Mouse (Mus musculus): ENCODE measurements around the gene Dgkg. TPM values are rescaled to one million over a fixed set of nuclear protein-coding genes. Genes with fewer than 3 reads are reported as not detected.

The Dgkg gene
- under 1 TPM; 0.14 to 0.94 (median 0.25) TPM for polyA plus RNA-seq (2017; shearing (Covaris generic))

DNA sequence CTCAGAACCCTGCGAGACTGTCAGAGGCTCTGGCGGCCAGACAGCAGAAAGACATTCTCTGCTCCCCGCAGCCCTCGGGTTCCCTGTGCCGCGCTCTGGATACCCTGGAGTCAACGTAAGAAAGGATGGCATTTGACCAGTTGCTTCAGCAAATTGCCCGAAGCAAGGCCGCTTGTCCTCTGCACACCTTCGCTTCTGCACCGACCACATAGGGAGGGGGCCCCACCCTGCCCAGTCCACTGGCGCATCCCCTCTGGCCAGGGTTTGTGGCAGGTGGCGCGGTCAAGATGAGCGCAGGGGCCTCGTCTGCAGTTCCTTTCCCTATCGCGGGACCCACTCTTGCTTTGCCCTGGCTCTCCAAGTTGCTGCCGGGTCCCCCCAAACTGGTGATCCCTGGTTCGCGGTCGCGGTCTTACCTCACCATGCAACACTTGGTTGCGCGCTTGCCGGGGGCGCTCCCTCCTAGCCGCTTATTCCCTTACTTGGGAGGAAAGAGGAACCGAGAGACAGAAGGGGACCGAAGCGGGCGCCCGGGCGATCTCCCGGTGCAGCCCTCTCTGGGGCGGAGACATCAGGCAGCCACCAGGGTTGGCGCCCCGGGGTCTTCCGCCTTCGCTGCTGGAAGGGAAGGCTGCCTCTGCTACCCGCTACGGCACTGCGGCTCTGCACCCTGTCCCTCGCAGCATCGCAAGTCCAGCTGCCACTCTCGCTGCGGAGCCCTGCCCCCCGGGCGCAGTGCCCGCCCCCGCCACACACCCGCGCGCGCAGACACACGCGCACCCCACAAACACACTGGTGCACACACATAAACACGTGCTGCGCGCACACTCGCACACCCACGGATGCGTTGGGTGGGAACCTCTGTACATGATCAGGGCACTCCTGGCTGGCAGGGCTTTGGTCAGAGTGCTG lies at the start of gene Dgkg:
Gene Dgkg (minus strand): TSS at position 689 of the 912 bp plus-strand sequence.
- no peak for ATAC-seq

DNA sequence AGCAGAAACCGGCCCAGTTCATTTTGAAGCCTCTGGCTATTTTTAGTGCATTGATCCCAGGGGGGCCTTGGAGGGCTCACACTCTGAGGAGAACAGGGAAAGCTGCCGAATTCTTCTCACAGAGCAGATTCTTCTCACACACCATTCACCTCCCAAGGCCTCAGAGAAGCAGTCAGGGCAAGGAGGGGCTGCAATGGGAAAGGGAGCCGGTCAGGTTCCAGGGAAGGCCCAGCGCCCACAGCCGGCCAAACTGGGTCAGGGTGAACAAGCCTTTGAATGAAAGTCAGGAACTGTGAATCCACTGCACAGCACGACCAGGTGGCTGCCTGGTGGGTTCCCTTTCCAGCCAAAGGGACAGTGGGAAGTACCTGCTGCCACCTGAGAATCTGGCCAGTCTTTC lies 47.9 kb upstream of the Dgkg start:
- ATAC-seq = no peak

DNA sequence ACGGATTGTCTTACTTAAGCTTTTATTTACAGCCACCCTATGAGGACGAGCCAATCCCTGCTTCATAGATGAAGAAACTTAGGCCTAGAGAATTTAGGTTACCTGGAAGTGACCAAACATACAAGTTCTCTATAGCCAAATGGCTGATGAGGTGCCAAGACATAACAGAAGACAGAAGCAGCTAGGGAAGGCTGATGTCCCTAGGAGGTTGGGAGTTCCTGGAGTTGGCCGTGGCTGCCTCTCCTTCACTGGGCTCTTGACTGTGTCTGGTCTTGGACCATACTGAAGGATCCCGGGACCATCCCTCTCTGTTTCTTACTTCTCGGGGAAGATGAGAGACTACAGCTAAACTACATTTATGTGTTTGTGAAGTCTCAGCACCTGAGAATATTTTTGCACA lies 47.1 kb upstream of the Dgkg start:
- ATAC-seq = no peak

DNA sequence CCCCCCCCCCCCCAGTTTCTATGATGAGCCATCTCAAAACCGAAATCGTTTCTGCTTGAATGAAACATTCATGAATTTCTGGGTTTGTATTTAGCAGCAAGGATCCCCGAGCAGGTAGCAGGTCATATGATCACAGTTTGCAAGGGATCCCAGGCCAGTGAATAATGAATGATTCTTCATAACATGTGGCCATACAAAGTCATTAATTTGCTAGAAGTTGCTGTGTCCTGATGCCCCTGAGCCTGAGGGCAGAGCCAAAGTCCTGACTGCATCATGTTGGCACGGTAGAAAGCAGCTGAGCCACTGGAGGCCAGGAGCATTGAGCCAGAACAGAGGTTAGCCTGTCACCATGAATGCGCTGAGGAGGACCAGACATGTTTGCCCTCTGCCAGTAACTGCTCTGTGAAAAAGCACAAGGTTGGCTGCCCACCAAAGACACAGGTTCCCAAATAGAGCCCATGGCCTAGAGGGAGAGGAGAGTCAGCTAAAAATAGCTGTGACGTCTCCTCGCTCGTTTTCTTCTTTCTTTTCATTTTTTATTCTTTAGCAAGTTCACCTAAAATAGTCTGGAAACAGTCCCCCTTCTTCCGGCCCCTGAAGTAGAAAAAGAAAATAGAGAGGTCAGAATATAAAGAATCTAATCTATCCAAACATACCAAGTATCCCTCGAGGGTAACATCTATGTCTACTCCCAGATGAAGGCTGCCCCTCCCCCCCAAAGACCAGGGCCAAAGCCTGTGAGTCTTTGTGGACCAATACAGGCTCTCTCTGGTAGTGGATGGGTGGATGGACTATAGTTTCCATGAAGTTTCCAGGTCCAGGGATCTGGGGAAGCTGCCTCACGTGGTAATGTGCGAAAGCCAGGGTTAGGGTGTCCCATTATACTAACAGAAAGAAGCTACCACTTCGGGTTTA lies 42.1 kb upstream of the Dgkg start:
- no peak for ATAC-seq

DNA sequence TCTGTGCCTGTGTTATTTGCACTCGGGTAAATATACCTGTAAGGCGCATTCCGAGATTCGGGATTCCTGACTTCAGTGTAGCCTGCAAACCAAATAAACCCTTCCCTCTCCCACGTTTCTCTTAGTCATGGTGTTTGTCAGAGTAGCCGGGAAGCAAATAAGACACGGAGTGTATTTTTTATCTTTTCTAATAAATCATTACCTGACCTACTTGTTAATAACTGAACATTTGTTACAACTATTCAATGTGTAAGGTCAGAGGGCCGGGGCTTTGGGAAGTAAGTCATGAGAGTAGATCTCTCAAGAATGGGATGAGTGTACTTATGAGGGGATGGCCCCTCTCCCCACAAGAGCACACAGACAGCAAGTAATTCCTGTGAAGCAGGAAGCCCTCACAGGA lies 41.1 kb upstream of the Dgkg start:
- ATAC-seq = no peak

DNA sequence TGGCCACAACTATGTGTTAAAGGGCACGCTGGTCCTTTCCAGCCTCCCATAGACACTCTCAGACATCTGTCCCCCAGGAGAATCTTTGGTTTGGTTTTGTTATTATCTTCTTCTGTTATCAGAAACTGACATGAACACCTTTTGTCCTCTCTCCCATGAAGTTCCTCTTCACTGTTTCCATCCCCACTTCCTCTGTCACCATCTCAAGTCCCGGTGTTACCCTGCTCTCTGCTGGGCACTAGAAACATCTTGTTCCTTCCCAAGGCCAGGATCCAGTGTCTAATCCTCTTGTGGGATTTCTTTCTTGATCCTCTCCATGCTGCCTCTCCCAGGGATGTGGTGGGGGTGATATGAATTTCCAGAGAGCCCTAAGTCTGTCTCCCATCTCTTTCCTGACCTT lies 32.6 kb upstream of the Dgkg start:
- ATAC-seq = no peak

DNA sequence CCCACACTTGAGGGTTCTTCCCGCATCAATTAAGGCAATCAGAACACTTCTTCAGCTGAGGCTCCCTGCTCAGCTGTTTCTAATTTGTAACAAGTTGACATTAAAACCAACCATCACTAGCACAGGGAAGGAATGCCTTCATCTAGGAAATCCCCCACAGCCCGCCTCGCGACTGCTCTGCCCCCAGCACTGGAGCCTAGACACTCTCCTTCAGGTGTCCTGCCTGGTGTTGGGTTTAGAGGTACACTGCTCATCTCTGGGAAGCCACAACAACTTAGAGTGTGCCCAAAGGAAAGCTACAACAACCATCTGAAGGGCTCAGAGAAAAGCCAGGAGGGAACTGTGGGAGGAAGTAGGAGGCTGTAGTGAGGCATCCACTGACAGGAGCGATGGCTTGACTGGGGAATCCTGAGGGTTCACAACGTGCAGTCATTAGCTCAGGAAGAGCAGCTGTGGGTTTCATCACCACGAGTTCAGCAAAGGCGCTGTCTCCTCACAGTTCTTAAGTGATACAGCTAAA lies 30.8 kb upstream of the Dgkg start:
- ATAC-seq = no peak

DNA sequence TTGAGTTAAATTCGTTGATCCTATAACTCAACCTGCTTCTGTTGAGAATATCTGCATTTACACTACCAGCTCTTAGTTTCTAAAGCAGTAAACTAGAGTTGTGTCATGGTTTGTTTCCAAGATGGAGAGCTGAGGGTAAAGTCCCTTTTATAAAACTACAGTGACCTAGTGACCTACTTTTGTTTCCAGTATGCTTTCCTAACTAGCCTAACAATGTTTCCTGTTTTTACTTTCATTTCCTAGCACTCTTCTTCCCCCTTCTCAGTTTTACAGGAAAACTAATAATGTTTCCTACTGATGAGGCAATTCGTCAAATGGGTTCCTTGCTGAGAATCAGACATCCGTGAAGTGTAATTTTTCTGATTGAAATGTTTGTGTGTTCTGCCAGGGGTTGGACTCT lies 26.6 kb upstream of the Dgkg start:
- no peak for ATAC-seq

DNA sequence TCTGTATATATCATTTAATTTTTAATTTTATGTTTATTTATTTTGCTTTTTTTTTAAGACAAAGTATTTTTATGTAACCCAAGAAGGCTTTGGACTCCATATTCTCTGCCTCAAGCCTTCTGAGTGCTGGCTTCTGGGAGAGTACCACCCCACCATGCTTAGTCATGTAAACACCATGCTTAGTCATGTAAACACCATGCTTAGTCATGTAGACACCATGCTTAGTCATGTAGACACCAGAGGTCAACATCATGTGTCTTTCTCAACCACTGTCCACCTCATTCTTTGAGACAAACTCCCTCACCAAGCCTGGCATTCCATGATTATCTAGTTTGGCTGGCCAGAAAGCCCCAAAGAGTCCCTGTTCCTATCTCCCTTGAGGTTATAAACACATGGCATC lies 25.7 kb upstream of the Dgkg start:
- no peak for ATAC-seq

DNA sequence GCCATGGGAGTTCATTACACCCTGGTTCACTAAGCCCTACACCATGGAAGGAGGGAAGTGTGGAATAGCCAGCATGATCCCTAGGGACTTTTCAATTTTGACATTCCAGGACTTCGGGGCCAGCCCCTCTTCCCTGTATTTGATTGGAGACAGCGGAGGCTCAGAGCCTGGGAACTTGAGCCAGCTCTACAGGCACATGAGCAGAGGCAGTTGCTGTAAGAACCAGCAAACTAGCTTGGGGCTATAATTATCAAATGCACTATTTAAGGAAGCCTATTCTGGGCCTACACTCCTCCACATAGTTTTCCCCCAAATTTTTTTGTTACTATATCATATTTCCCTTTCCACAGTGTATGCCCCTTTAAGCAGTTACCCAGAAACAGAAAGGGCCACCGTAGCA lies 22.6 kb upstream of the Dgkg start:
- no peak for ATAC-seq

DNA sequence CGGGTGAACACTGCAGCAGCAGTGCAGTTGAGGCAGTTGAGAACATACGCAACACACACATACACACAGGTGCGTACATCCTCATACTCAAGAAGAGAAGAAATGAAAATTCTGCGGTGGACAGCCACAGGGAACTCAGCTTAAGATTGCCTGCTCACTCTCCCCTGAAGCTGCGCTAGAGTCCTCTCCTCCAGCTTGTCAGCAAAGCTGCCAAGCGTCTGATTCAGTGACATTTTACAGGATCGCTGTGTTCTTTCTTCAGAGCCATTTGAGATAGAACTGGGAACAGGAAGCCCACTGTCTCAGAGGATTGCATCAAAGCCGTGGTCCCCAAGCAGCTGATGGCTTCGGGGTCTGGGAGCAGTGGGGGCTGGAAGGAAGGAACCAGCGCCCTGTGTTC lies 17.6 kb upstream of the Dgkg start:
- no peak for ATAC-seq

DNA sequence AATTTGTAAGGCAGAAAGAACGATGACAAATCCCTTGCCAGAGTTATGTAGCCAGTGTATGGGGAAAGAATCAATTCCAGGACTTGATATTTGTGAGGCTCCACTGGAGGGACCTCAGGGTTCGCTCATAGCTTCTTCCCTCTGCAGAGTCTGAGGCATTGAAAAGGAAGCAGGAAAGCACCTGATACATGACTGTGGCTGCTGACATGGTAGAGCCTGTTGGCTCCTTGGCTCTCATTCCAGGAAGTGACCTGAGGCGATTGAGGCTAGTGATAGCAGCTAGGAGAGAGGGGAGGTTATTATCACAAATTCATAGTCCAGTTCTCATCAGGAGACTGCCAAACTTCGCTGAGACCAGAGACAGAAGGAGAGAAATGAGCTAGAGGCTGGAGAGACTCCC lies 17.1 kb upstream of the Dgkg start:
- ATAC-seq = no peak

DNA sequence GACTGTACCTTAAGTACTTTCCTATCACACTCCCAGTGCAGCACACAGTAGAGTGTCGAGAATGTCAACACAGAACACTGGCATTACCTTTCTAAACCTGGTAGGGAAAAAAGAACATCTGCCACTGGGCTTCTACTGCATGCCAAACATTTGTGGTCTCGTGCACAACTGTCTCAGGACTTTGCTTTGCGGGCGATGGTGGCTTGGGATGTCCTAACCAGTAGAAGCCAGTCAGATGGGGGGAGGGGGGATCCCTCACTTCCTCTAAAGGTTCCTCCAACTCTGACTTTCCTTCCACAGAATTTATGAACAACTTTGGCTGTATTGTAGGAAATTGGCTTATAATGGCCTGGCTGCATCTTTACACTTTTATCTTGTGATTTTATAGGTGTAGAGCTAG lies 7.0 kb upstream of the Dgkg start:
- no peak for ATAC-seq

DNA sequence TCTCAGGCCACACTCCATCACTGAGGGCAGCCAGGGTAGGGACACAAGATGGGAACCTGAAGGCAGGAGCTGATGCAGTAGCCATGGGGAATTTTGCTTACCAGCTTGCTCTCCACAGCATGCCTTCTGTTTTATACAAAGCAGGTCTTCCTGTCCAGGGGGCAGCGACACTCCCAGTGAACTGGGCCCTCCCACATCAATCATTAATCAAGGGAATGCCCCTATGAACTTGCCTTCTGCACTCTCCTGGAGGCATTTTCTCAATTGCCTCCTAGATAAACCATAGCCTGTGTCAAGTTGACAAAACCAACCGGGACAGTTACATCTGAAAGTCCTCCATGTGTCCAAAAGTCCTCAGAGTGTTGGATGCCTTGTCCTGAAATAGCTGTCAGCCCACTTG lies 6.1 kb upstream of the Dgkg start:
- ATAC-seq = no peak

DNA sequence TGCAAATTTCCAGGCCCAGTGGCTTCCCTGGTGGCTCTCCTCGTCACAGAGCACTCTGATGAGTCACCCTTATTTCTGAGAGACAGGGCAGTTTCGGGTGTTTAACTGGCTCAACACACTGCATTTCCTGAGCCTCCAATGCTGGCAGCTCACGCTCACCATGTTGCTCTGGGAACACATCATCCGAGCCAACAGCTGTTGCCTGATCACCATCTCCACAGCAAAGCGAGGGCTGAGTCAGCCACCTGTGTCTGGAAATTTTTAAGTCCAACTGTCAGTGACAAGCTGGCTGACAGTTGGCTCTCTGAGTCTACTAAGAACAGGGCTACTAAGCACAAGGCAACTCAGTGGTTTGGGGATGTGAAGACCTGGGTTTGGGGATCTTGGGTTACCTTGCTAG lies 4.1 kb upstream of the Dgkg start:
- ATAC-seq = no peak

DNA sequence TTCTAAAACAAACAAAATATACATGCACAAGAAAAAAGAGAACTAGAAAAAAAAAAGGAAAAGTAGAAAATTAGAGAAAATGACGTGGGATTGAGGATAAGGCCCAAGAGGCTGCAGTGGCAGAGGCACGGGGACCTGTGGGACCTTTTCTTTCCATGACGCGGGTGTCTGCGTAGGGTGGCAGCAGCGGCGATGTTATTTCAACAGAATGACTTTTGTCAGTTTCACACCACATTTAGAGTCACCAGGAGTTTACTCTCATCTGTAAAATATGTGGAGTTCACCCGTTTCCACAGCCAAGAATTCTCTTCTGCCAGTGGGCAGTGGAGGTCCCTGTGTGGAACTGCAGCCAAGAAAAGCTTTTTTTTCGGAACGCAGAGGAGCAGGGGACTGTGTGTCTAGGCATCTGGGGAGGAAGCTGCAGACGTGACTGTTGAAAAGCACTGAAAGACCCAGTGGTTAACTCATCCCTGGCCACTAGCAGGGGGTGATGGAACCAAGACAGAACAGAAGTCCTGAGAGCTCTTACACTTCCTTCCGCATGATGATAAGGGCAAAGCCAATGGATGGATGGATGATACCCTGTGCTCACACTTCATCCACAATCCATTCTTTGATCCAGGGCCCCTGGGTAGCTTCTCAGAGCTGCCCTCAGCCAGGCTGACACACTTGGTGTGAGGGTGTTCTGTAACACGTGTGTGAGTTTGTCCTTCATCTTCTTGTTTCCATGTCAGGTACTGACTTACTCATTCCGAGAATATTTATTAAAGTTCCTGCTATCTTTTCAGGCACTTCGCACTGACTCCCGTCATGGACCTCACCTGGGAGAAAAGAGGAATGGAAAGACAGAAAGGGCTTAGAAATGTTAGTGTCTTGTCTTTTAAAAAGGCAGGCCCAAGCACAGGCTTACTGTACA lies 1.1 kb upstream of the Dgkg start:
- no peak for ATAC-seq

DNA sequence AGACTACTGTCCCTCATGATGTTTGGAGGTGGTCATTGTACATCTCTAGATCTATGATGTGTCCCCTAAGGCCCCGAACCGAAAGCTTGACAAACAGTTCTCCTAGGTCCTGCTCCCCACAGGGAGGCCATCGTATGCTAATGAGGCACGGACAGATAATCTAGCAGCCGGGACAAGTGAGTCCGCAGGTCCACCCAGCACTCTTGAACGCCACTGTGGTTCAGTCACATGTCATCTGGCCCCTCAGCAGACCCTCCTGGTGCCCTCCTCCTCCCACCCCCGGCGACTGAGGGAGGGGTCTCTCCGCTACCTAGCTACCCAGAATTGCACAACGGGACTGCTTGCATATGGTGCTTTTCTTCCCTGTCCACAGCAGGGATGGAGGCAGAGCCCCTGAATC lies 1.2 kb downstream of the Dgkg start:
- ATAC-seq = no peak

DNA sequence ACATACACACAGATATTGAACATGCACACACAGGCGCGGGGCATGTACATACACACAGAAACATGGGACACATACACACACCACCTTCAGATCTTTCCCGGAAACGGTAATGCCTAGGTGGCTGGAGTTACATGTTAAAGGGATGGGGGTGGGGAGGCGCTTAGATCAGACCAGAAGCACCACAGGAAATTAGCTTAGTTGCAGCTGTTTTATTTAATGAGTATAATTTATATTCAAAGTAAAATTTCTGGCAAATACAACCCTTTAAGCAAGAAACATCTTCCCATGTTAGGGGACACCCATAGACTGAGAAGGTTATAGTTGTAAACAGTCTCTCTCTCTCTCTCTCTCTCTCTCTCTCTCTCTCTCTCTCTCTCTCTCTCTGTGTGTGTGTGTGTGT lies 1.8 kb downstream of the Dgkg start:
- ATAC-seq = no peak

DNA sequence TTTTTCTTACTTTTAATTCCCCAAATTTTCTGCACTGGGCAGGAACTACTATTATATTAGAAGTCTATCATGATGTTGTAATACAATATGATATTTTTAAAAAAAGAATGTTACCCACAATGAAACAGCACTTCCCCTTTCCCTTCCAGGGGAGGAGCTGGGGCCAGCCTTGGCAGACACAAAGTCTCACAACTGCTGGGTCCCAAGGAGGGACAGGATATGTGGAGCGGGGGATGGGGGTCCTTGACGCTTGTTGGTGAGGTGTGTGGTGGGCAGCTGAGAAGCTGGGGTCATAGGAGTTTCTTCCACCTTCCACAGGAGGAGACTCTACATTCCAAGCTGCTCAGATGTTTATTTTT lies 2.6 kb downstream of the Dgkg start:
- no peak for ATAC-seq

DNA sequence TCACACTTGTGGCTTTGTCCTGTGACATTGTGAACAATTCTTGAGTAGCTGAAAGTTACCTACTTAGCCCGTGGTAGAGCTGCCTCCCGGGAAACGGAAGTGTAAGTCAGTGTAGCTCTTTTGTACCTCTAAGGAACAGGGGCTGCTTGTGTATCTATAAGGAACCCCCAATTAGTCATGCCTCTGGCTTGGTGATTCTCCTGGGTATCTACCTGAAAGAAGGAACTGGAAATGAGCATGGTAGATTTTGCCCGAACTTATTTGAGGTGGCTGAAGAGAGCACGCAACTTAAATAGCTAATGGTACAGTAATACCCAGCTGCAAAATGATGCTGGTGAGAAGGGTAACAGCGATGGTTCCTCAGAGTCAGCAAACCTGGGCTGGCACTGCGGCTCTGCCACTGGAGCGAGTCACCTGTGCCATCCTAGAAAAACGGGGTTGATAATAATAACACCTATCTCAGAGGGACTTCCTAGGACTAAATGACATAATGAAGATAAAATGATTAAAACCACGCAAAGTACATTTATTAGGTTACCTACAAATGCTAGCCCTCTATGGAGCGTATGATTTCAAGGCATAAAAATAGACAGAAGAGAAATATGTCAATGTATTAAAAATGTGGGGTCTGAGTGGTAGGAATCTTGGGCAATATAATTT lies 3.1 kb downstream of the Dgkg start:
- ATAC-seq = no peak

DNA sequence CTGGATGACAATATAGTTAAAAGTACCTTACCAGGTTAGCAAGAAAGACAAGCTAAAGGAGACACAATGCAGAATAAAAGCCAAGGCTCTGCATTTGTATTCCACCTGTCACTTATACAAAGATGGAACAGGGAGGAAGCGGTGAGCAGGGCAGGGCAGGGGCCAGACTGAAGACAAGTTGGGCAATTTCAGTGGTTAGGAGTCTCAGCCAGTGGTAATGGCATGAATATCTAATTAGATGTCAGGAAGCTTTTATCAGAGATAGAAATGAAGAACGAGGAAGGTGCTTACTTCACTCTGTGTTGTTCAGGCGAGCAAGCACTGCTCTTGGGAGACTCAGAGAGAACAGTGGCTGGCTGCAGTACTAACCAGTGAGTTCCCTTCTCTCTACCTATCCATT lies 5.8 kb downstream of the Dgkg start:
- no peak for ATAC-seq

DNA sequence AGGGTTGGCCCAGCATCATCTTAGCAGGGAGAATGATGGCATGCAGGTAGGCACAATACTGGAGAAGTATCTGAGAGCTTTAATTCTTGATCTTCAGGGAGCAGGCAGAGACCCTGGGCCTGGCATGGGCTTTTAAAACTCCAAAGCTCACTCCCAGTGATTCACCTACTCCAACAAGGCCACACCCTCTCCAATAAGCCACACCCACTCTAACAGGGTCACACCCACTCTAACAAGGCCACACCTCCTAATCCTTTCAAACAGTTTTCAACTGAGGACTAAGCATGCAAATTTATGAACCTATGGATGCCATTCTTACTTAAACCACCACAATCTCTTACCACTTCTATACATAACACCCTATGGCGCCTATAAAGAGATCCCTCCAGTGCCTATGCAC lies 11.8 kb downstream of the Dgkg start:
- no peak for ATAC-seq

All from inflammation-experienced regulatory T-cells, adult 6 months (primary cell).